Mouse (Mus musculus): ENCODE data around the gene Efhc1.
"Not testable (repeated sequence)": the region's sequence is repeated elsewhere in the genome, so short reads cannot be mapped to it uniquely, and the experiment has no call there.

The Efhc1 gene

GRCm38 (mm10) chr1:20951300-20951763, at the start of gene Efhc1:
Gene Efhc1, plus strand, starts transcription at chr1:20951626.
- peak; percentile 89 to 94 for DNase-seq

GRCm38 (mm10) chr1:20905501-20906127, 45.8 kb upstream of the Efhc1 start:
- DNase-seq, result peak; percentile 83

- DNase-seq, result peak in 1 of 2 experiments; percentile 56
These were observed 45.3 kb upstream of the Efhc1 start for GRCm38 (mm10) chr1:20906128-20906515.

GRCm38 (mm10) chr1:20908541-20908940, 42.9 kb upstream of the Efhc1 start:
- no peak for DNase-seq

- DNase-seq, result no peak
These were observed 39.3 kb upstream of the Efhc1 start for GRCm38 (mm10) chr1:20912115-20912514.

- no peak for DNase-seq
These were observed 38.8 kb upstream of the Efhc1 start for GRCm38 (mm10) chr1:20912527-20913171.

- no peak for DNase-seq
These were observed 36.7 kb upstream of the Efhc1 start for GRCm38 (mm10) chr1:20914769-20915168.

- no peak for DNase-seq
These were observed 35.8 kb upstream of the Efhc1 start for GRCm38 (mm10) chr1:20915608-20916007.

- DNase-seq, result no peak
These were observed 33.9 kb upstream of the Efhc1 start for GRCm38 (mm10) chr1:20917496-20918050.

- DNase-seq, result peak; percentile 62 to 68
These were observed 31.7 kb upstream of the Efhc1 start for GRCm38 (mm10) chr1:20919728-20920127.

GRCm38 (mm10) chr1:20921081-20921528, 30.3 kb upstream of the Efhc1 start:
- peak; percentile 81 to 84 for DNase-seq

GRCm38 (mm10) chr1:20922612-20923399, 28.6 kb upstream of the Efhc1 start:
- peak; percentile 84 to 86 for DNase-seq

- not testable (repeated sequence) for DNase-seq
These were observed 26.1 kb upstream of the Efhc1 start for GRCm38 (mm10) chr1:20925324-20925723.

GRCm38 (mm10) chr1:20925926-20926325, 25.5 kb upstream of the Efhc1 start:
- DNase-seq, result no peak

- no peak for DNase-seq
These were observed 25.1 kb upstream of the Efhc1 start for GRCm38 (mm10) chr1:20926376-20926775.

GRCm38 (mm10) chr1:20928487-20928886, 22.9 kb upstream of the Efhc1 start:
- no peak for DNase-seq

- DNase-seq, result peak; percentile 66 to 81
These were observed 18.0 kb upstream of the Efhc1 start for GRCm38 (mm10) chr1:20933457-20933856.

- DNase-seq, result peak; percentile 67 to 74
These were observed 16.3 kb upstream of the Efhc1 start for GRCm38 (mm10) chr1:20935106-20935505.

- DNase-seq, result peak; percentile 48 to 76
These were observed 12.4 kb upstream of the Efhc1 start for GRCm38 (mm10) chr1:20939046-20939445.

- DNase-seq, result peak in 1 of 2 experiments; percentile 40
These were observed 11.3 kb upstream of the Efhc1 start for GRCm38 (mm10) chr1:20940151-20940550.

GRCm38 (mm10) chr1:20941322-20941721, 10.1 kb upstream of the Efhc1 start:
- no peak for DNase-seq

GRCm38 (mm10) chr1:20941857-20942256, 9.6 kb upstream of the Efhc1 start:
- no peak for DNase-seq

GRCm38 (mm10) chr1:20943016-20943415, 8.4 kb upstream of the Efhc1 start:
- DNase-seq, result no peak
